Mouse (Mus musculus): ENCODE results near the gene Nectin4. TPM values are rescaled to one million over a fixed set of nuclear protein-coding genes. Genes with fewer than 3 reads are reported as not detected.

Nectin4 gene
- polyA plus RNA-seq, 1 experiment, result not detected

GRCm38 (mm10) chr1:171384361-171384760 lies 14.5 kb downstream of the Nectin4 start:
- TF ChIP-seq GATA1 (IDR thresholded peaks at IDR 0.05; ENCODE audit: low read length), result no peak

GRCm38 (mm10) chr1:171385171-171385570 lies 15.3 kb downstream of the Nectin4 start:
- TF ChIP-seq GATA1 (IDR thresholded peaks at IDR 0.05; ENCODE audit: low read length), result no peak

- TF ChIP-seq GATA1 (IDR thresholded peaks at IDR 0.05; ENCODE audit: low read length), result no peak
Observed at GRCm38 (mm10) chr1:171387099-171387498, 17.2 kb downstream of the Nectin4 start.

GRCm38 (mm10) chr1:171388376-171389102 lies 18.6 kb downstream of the Nectin4 start, which contains the start of gene Arhgap30:
TSS of gene Arhgap30 (plus strand) at chr1:171388954.
- TF ChIP-seq GATA1 (IDR thresholded peaks at IDR 0.05; ENCODE audit: low read length), result no peak

- no peak for TF ChIP-seq GATA1 (IDR thresholded peaks at IDR 0.05; ENCODE audit: low read length)
Observed at GRCm38 (mm10) chr1:171390101-171390500, 20.2 kb downstream of the Nectin4 start.

GRCm38 (mm10) chr1:171401821-171402220 lies 31.9 kb downstream of the Nectin4 start:
- TF ChIP-seq GATA1 (IDR thresholded peaks at IDR 0.05; ENCODE audit: low read length), result no peak

- TF ChIP-seq GATA1 (IDR thresholded peaks at IDR 0.05; ENCODE audit: low read length), result no peak
Observed at GRCm38 (mm10) chr1:171402991-171403390, 33.1 kb downstream of the Nectin4 start.

- no peak for TF ChIP-seq GATA1 (IDR thresholded peaks at IDR 0.05; ENCODE audit: low read length)
Observed at GRCm38 (mm10) chr1:171407263-171407662, 37.4 kb downstream of the Nectin4 start.

- TF ChIP-seq GATA1 (IDR thresholded peaks at IDR 0.05; ENCODE audit: low read length), result no peak
Observed at GRCm38 (mm10) chr1:171410231-171410630, 40.3 kb downstream of the Nectin4 start.

GRCm38 (mm10) chr1:171410947-171411484 lies 41.1 kb downstream of the Nectin4 start, which contains the start of gene Usf1:
TSS of gene Usf1 (plus strand) at chr1:171411313.
- TF ChIP-seq GATA1 (IDR thresholded peaks at IDR 0.05; ENCODE audit: low read length), result no peak

GRCm38 (mm10) chr1:171411492-171411941 lies 41.6 kb downstream of the Nectin4 start:
- no peak for TF ChIP-seq GATA1 (IDR thresholded peaks at IDR 0.05; ENCODE audit: low read length)

- no peak for TF ChIP-seq GATA1 (IDR thresholded peaks at IDR 0.05; ENCODE audit: low read length)
Observed at GRCm38 (mm10) chr1:171412001-171412441, 42.1 kb downstream of the Nectin4 start.

- no peak for TF ChIP-seq GATA1 (IDR thresholded peaks at IDR 0.05; ENCODE audit: low read length)
Observed at GRCm38 (mm10) chr1:171412446-171412845, 42.5 kb downstream of the Nectin4 start.

- TF ChIP-seq GATA1 (IDR thresholded peaks at IDR 0.05; ENCODE audit: low read length), result no peak
Observed at GRCm38 (mm10) chr1:171413608-171414007, 43.7 kb downstream of the Nectin4 start.

GRCm38 (mm10) chr1:171418660-171419059 lies 48.8 kb downstream of the Nectin4 start, which contains the start of gene Tstd1:
TSS of gene Tstd1 (plus strand) at chr1:171418872.
- TF ChIP-seq GATA1 (IDR thresholded peaks at IDR 0.05; ENCODE audit: low read length), result no peak

GRCm38 (mm10) chr1:171419291-171419882 lies 49.5 kb downstream of the Nectin4 start:
- no peak for TF ChIP-seq GATA1 (IDR thresholded peaks at IDR 0.05; ENCODE audit: low read length)
